Mouse (Mus musculus): ENCODE measurements around the gene AW146154.
"Not testable (repeated sequence)": the region's sequence is repeated elsewhere in the genome, so short reads cannot be mapped to it uniquely, and the experiment has no call there.

The AW146154 gene

GRCm38 (mm10) chr7:41499389-41500049, at the start of gene AW146154, which contains the start of gene Gm20449:
Gene AW146154 (minus strand): TSS chr7:41499890.
Gene Gm20449 (minus strand): TSS chr7:41499417.
- Histone ChIP-seq H3K4me1 (replicated peaks; ENCODE audit: low read depth, low read length) (peaks cover 13% of the 10 kb centered on the region), H3K9me3 (ENCODE audit: low read length) (no peaks in the 10 kb centered on the region), H3K27me3 (ENCODE audit: insufficient read depth, low read length) (no peaks in the 10 kb centered on the region), H3K36me3 (ENCODE audit: insufficient read depth, low read length) (peaks cover 1% of the 10 kb centered on the region; the same call in 1 of the 2 replicates), H3K4me3 (replicated peaks; ENCODE audit: low read length) (peak within 1 kb of the TSS; percentile 91)
- TF ChIP-seq NANOG (IDR thresholded peaks at IDR 0.05; ENCODE audit: borderline replicate concordance, low read length) (no peak), POU5F1 (IDR thresholded peaks at IDR 0.05; ENCODE audit: borderline replicate concordance, low read length) (no peak), CTCF (conservative IDR thresholded peaks at IDR 0.05; ENCODE audit: low read length) (no peak)

GRCm38 (mm10) chr7:41512672-41513071, 13.0 kb upstream of the AW146154 start:
- Histone ChIP-seq H3K27me3 (ENCODE audit: insufficient read depth, low read length) (no peaks in the 10 kb centered on the region), H3K4me3 (replicated peaks; ENCODE audit: low read length) (0 out of 2 replicates have a peak overlapping the region, but pooled peaks have one; percentile 37), H3K9me3 (ENCODE audit: low read length) (no peaks in the 10 kb centered on the region), H3K4me1 (replicated peaks; ENCODE audit: low read depth, low read length) (peaks cover 23% of the 10 kb centered on the region), H3K36me3 (ENCODE audit: insufficient read depth, low read length) (no peaks in the 10 kb centered on the region)
- TF ChIP-seq POU5F1 (IDR thresholded peaks at IDR 0.05; ENCODE audit: borderline replicate concordance, low read length): no peak
- TF ChIP-seq NANOG (IDR thresholded peaks at IDR 0.05; ENCODE audit: borderline replicate concordance, low read length): peak; percentile 60; the same call in 1 of the 2 replicates
- TF ChIP-seq CTCF (conservative IDR thresholded peaks at IDR 0.05; ENCODE audit: low read length): no peak

DNA sequence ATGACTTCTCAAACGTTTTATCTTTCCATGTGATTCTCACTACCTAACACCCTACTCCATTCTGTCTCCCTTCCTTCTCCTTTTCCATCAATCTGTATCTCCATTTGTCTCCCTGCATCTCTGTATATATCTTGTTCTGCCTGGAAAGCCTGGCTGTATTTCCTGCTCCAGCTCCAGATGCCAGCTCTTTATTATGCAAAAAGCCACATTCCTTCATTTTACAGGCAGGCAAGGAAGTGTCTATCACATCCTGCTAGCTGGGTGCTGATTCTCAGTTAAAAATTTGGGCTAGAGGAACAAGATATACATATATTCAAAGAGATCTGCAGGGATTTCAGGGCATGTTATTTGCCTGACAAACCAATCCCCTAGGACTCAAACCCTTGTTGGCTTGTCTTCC, 12.5 kb upstream of the AW146154 start:
- H3K36me3 ChIP-seq (ENCODE audit: insufficient read depth, low read length): no peaks in the 10 kb centered on the region
- TF ChIP-seq POU5F1 (IDR thresholded peaks at IDR 0.05; ENCODE audit: borderline replicate concordance, low read length): peak; percentile 91
- no peak for TF ChIP-seq NANOG (IDR thresholded peaks at IDR 0.05; ENCODE audit: borderline replicate concordance, low read length)
- H3K27me3 ChIP-seq (ENCODE audit: insufficient read depth, low read length): no peaks in the 10 kb centered on the region
- H3K9me3 ChIP-seq (ENCODE audit: low read length): no peaks in the 10 kb centered on the region
- 0 out of 2 replicates have a peak overlapping the region, but pooled peaks have one; percentile 37 for H3K4me3 ChIP-seq (replicated peaks; ENCODE audit: low read length)
- H3K4me1 ChIP-seq (replicated peaks; ENCODE audit: low read depth, low read length): peaks cover 23% of the 10 kb centered on the region

- Histone ChIP-seq H3K4me1 (replicated peaks; ENCODE audit: low read depth, low read length) (peaks cover 13% of the 10 kb centered on the region), H3K9me3 (ENCODE audit: low read length) (no peaks in the 10 kb centered on the region), H3K4me3 (replicated peaks; ENCODE audit: low read length) (no peak overlapping the region), H3K36me3 (ENCODE audit: insufficient read depth, low read length) (no peaks in the 10 kb centered on the region), H3K27me3 (ENCODE audit: insufficient read depth, low read length) (no peaks in the 10 kb centered on the region)
- TF ChIP-seq POU5F1 (IDR thresholded peaks at IDR 0.05; ENCODE audit: borderline replicate concordance, low read length): no peak
- peak; percentile 27 for TF ChIP-seq CTCF (conservative IDR thresholded peaks at IDR 0.05; ENCODE audit: low read length)
- no peak for TF ChIP-seq NANOG (IDR thresholded peaks at IDR 0.05; ENCODE audit: borderline replicate concordance, low read length)
Measured at GRCm38 (mm10) chr7:41502402-41502801, 2.7 kb upstream of the AW146154 start.

GRCm38 (mm10) chr7:41500151-41500934, 653 bp upstream of the AW146154 start:
- Histone ChIP-seq H3K27me3 (ENCODE audit: insufficient read depth, low read length) (no peaks in the 10 kb centered on the region), H3K4me1 (replicated peaks; ENCODE audit: low read depth, low read length) (peaks cover 13% of the 10 kb centered on the region), H3K4me3 (replicated peaks; ENCODE audit: low read length) (peak overlapping the region; percentile 91), H3K9me3 (ENCODE audit: low read length) (no peaks in the 10 kb centered on the region), H3K36me3 (ENCODE audit: insufficient read depth, low read length) (no peaks in the 10 kb centered on the region)
- TF ChIP-seq CTCF (conservative IDR thresholded peaks at IDR 0.05; ENCODE audit: low read length) (peak; percentile 18), POU5F1 (IDR thresholded peaks at IDR 0.05; ENCODE audit: borderline replicate concordance, low read length) (no peak), NANOG (IDR thresholded peaks at IDR 0.05; ENCODE audit: borderline replicate concordance, low read length) (no peak)

DNA sequence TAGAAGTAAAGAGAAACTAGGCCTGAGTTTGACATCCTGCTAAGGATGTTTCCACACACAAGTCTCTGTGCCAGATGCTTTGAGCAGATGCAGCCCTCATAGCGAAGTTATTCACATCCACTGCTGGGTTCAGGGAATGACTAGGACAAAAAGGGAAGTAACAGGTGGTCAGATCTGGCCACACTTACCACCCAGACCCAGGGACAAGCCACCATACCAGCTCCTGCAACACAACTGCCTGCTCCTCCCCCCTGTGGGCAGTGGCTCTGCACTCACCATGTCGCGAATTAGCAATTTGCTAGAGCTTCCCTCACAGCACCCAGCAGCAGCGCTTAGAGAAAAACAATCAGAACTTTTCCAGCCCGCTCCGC, 687 bp downstream of the AW146154 start:
- peak overlapping the region; percentile 91 for H3K4me3 ChIP-seq (replicated peaks; ENCODE audit: low read length)
- H3K36me3 ChIP-seq (ENCODE audit: insufficient read depth, low read length); H3K27me3 ChIP-seq (ENCODE audit: insufficient read depth, low read length); H3K9me3 ChIP-seq (ENCODE audit: low read length): not testable (repeated sequence)
- peaks cover 13% of the 10 kb centered on the region for H3K4me1 ChIP-seq (replicated peaks; ENCODE audit: low read depth, low read length)

- not testable (repeated sequence) for H3K27me3 ChIP-seq (ENCODE audit: insufficient read depth, low read length); H3K36me3 ChIP-seq (ENCODE audit: insufficient read depth, low read length); H3K9me3 ChIP-seq (ENCODE audit: low read length)
- Histone ChIP-seq H3K4me1 (replicated peaks; ENCODE audit: low read depth, low read length) (peaks cover 13% of the 10 kb centered on the region), H3K4me3 (replicated peaks; ENCODE audit: low read length) (peak overlapping the region; percentile 91)
Measured at GRCm38 (mm10) chr7:41498464-41498863, 1.2 kb downstream of the AW146154 start.

DNA sequence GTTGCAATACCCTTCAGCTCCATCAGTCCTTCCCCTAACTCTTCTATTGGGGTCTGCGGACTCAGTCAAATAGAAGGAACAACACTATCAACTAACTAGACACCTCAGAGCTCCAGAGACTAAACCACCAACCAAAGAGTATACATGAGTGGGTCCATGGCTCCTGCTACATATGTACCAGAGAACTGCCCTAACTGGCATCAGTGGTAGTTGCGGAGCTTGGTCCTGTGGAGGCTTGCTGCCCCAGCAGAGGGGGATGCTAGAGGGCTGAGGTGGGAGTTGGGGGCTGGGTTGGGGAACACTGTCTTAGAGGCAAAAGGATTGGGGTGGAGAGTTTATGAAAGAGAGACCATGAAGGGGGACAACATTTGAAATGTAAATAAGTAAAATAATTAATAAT, 1.8 kb downstream of the AW146154 start:
- Histone ChIP-seq H3K9me3 (ENCODE audit: low read length) (peaks cover 2% of the 10 kb centered on the region), H3K36me3 (ENCODE audit: insufficient read depth, low read length) (peaks cover 3% of the 10 kb centered on the region; the same call in 1 of the 2 replicates), H3K4me3 (replicated peaks; ENCODE audit: low read length) (no peak overlapping the region), H3K27me3 (ENCODE audit: insufficient read depth, low read length) (no peaks in the 10 kb centered on the region), H3K4me1 (replicated peaks; ENCODE audit: low read depth, low read length) (peaks cover 13% of the 10 kb centered on the region)
- TF ChIP-seq CTCF (conservative IDR thresholded peaks at IDR 0.05; ENCODE audit: low read length) (no peak), POU5F1 (IDR thresholded peaks at IDR 0.05; ENCODE audit: borderline replicate concordance, low read length) (no peak), NANOG (IDR thresholded peaks at IDR 0.05; ENCODE audit: borderline replicate concordance, low read length) (no peak)
